Mouse (Mus musculus): ENCODE measurements at regions not wholly inside any gene's neighbourhood (a gene's known extent, or its start where the extent isn't known, plus 50 kb on each side); places are given as distances from the start of the nearest gene placed in this dataset.

DNA sequence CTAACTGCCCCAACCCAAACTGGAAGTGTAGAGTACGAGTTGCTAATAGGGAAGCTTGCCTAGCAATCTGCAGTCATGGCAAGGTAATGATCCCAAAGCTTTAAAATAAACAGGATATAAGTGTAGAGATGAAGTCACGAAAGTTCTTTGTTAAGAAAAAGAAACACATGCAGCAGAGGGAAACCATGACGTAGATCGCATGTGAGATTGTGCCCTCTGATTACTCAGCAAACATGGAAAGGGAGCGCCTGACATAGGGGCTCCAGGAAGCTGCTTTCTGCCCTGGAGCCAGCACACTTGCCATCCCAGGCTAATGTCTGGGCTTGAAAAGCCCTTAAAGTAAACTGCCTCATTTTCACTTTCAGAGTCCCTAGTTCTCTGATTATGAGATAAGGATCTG is 132.4 kb downstream of the Trib2 start:
- TF ChIP-seq POLR2A (IDR thresholded peaks at IDR 0.05; ENCODE audit: borderline replicate concordance, control insufficient read depth, low read depth, low read length): no peak
- TF ChIP-seq CTCF (IDR thresholded peaks at IDR 0.05; ENCODE audit: control insufficient read depth, insufficient read depth, low read length): no peak
- Histone ChIP-seq H3K4me3 (replicated peaks; ENCODE audit: control insufficient read depth, low read depth, low read length) (no peak overlapping the region), H3K4me1 (ENCODE audit: control insufficient read depth, insufficient read depth, low read length) (no peaks in the 10 kb centered on the region), H3K27ac (ENCODE audit: control insufficient read depth, insufficient read depth, low read depth, low read length, poor library complexity) (no peak overlapping the region)
- 33% methylated on average over 5 of the region's 5 CpGs for WGBS

DNA sequence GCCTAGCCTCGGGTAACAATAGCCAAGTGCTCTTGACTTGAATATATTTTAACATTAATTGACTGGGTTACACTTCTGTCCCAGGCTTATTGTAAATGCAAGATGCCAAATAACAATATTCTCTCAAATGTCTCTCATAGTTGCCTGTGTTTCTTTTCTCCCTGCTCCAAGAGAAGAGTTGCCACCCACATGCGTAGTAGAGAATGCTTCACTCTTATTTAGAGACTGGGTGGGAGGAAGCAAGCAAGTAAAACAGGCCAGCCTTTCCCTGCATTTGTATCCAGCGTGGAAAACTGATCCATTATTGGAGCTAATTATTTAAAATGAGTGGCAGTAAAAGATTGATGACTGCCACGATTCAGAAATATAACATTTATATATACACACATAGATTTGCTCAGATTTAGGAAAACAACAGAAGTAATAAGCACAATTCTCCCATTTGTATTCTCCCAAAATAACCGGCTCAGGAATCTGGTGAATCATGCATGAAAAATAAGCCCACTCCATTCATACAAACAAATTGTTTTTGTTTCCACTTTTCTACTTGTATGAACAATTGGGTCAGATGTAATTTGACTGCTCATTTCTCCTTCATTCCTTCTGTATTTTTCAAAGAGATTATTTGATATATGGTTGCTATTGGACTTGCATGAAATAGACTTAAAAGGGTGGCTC is 134.9 kb downstream of the Trib2 start:
- WGBS: 80% methylated on average over 5 of the region's 5 CpGs
- Histone ChIP-seq H3K4me3 (replicated peaks; ENCODE audit: control insufficient read depth, low read depth, low read length) (no peak overlapping the region), H3K4me1 (ENCODE audit: control insufficient read depth, insufficient read depth, low read length) (no peaks in the 10 kb centered on the region), H3K27ac (ENCODE audit: control insufficient read depth, insufficient read depth, low read depth, low read length, poor library complexity) (no peak overlapping the region)
- TF ChIP-seq POLR2A (IDR thresholded peaks at IDR 0.05; ENCODE audit: borderline replicate concordance, control insufficient read depth, low read depth, low read length): no peak
- no peak for TF ChIP-seq CTCF (IDR thresholded peaks at IDR 0.05; ENCODE audit: control insufficient read depth, insufficient read depth, low read length)

GRCm38 (mm10) chr12:15676127-15676526 is 140.6 kb downstream of the Trib2 start:
- Histone ChIP-seq H3K4me3 (replicated peaks; ENCODE audit: control insufficient read depth, low read depth, low read length) (no peak overlapping the region), H3K27ac (ENCODE audit: control insufficient read depth, insufficient read depth, low read depth, low read length, poor library complexity) (no peak overlapping the region), H3K4me1 (ENCODE audit: control insufficient read depth, insufficient read depth, low read length) (no peaks in the 10 kb centered on the region)
- TF ChIP-seq POLR2A (IDR thresholded peaks at IDR 0.05; ENCODE audit: borderline replicate concordance, control insufficient read depth, low read depth, low read length): no peak
- TF ChIP-seq CTCF (IDR thresholded peaks at IDR 0.05; ENCODE audit: control insufficient read depth, insufficient read depth, low read length): no peak
- 68% methylated on average over 3 of the region's 3 CpGs for WGBS

GRCm38 (mm10) chr12:15659755-15660154 is 157.0 kb downstream of the Trib2 start:
- 53% methylated on average over 2 of the region's 2 CpGs for WGBS
- no peak overlapping the region for H3K4me3 ChIP-seq (replicated peaks; ENCODE audit: control insufficient read depth, low read depth, low read length)

DNA sequence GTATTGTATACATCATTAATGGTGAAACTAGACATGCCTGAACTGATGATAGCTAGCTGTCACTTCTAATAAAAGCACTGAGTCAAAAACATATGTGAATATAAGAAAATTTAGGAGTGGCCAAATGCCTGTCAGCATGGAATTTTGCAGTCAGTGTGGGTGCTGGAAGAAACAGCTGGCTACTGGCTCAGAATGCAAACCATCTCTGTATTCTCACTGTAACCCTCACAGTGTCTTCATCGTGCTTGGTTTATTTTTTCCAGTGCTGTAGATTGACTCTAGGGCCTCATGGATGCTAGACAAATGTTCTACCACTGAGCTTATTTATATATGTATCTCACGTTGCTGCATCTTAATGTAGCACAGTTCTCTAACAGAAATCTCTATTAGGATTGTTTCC is 157.4 kb downstream of the Trib2 start:
- Histone ChIP-seq H3K27ac (ENCODE audit: control insufficient read depth, insufficient read depth, low read depth, low read length, poor library complexity) (no peak overlapping the region), H3K4me1 (ENCODE audit: control insufficient read depth, insufficient read depth, low read length) (peaks cover 2% of the 10 kb centered on the region; the same call in 1 of the 2 replicates)
- 79% methylated on average over 2 of the region's 2 CpGs for WGBS

More at GRCm38 (mm10) chr12:15659755-15660154, 157.0 kb downstream of the Trib2 start:
- no peak overlapping the region for H3K27ac ChIP-seq (ENCODE audit: control insufficient read depth, insufficient read depth, low read depth, low read length, poor library complexity)
- H3K4me1 ChIP-seq (ENCODE audit: control insufficient read depth, insufficient read depth, low read length): peaks cover 2% of the 10 kb centered on the region; the same call in 1 of the 2 replicates
- TF ChIP-seq CTCF (IDR thresholded peaks at IDR 0.05; ENCODE audit: control insufficient read depth, insufficient read depth, low read length): no peak
- no peak for TF ChIP-seq POLR2A (IDR thresholded peaks at IDR 0.05; ENCODE audit: borderline replicate concordance, control insufficient read depth, low read depth, low read length)

GRCm38 (mm10) chr12:15657748-15658251 is 158.9 kb downstream of the Trib2 start:
- WGBS: 2% methylated on average over 3 of the region's 3 CpGs
- Histone ChIP-seq H3K4me1 (ENCODE audit: control insufficient read depth, insufficient read depth, low read length) (peaks cover 2% of the 10 kb centered on the region; the same call in 1 of the 2 replicates), H3K27ac (ENCODE audit: control insufficient read depth, insufficient read depth, low read depth, low read length, poor library complexity) (no peak overlapping the region), H3K4me3 (replicated peaks; ENCODE audit: control insufficient read depth, low read depth, low read length) (no peak overlapping the region)
- TF ChIP-seq CTCF (IDR thresholded peaks at IDR 0.05; ENCODE audit: control insufficient read depth, insufficient read depth, low read length) (no peak), POLR2A (IDR thresholded peaks at IDR 0.05; ENCODE audit: borderline replicate concordance, control insufficient read depth, low read depth, low read length) (no peak)

More for the DNA sequence above, 157.4 kb downstream of the Trib2 start:
- no peak overlapping the region for H3K4me3 ChIP-seq (replicated peaks; ENCODE audit: control insufficient read depth, low read depth, low read length)
- no peak for TF ChIP-seq CTCF (IDR thresholded peaks at IDR 0.05; ENCODE audit: control insufficient read depth, insufficient read depth, low read length)
- no peak for TF ChIP-seq POLR2A (IDR thresholded peaks at IDR 0.05; ENCODE audit: borderline replicate concordance, control insufficient read depth, low read depth, low read length)

GRCm38 (mm10) chr12:15654585-15654984 is 162.1 kb downstream of the Trib2 start:
- no peak overlapping the region for H3K27ac ChIP-seq (ENCODE audit: control insufficient read depth, insufficient read depth, low read depth, low read length, poor library complexity)
- H3K4me3 ChIP-seq (replicated peaks; ENCODE audit: control insufficient read depth, low read depth, low read length): no peak overlapping the region
- peaks cover 2% of the 10 kb centered on the region; the same call in 1 of the 2 replicates for H3K4me1 ChIP-seq (ENCODE audit: control insufficient read depth, insufficient read depth, low read length)
- WGBS: 79% methylated on average over 4 of the region's 4 CpGs
- TF ChIP-seq POLR2A (IDR thresholded peaks at IDR 0.05; ENCODE audit: borderline replicate concordance, control insufficient read depth, low read depth, low read length) (no peak), CTCF (IDR thresholded peaks at IDR 0.05; ENCODE audit: control insufficient read depth, insufficient read depth, low read length) (no peak)

GRCm38 (mm10) chr12:15653357-15653763 is 163.4 kb downstream of the Trib2 start:
- Histone ChIP-seq H3K4me1 (ENCODE audit: control insufficient read depth, insufficient read depth, low read length) (no peaks in the 10 kb centered on the region; the same call in 1 of the 2 replicates), H3K27ac (ENCODE audit: control insufficient read depth, insufficient read depth, low read depth, low read length, poor library complexity) (no peak overlapping the region), H3K4me3 (replicated peaks; ENCODE audit: control insufficient read depth, low read depth, low read length) (no peak overlapping the region)
- WGBS: 54% methylated on average over 8 of the region's 8 CpGs
- TF ChIP-seq POLR2A (IDR thresholded peaks at IDR 0.05; ENCODE audit: borderline replicate concordance, control insufficient read depth, low read depth, low read length): no peak
- TF ChIP-seq CTCF (IDR thresholded peaks at IDR 0.05; ENCODE audit: control insufficient read depth, insufficient read depth, low read length): no peak
